Mouse (Mus musculus): ENCODE results near the gene Prom1. TPM values are rescaled to one million over a fixed set of nuclear protein-coding genes. Genes with fewer than 3 reads are reported as not detected.

The Prom1 gene
- polyA plus RNA-seq, 1 experiment from 2014 or later, result 23.0 TPM

DNA sequence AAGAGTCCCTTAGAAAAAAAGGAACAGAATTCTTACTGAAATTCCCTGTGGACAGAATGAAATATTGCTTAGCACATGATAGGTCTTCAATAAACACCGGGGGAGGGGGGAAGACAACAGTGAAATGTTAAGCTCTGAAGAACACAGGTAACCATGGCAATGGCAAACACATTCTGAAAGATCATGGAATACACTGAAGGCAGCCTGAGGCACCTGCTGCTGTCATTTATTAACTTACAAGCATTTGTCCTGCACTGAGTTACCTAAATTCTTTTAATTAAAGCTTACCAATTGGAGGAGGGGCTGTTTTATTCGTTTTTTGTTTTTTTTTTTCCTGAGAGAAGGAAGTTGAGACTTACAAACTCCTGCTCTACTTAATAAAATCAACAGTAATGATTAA is 7.3 kb upstream of the Prom1 start:
- no peaks in the 10 kb centered on the region for H3K36me3 ChIP-seq (ENCODE audit: control insufficient read depth, insufficient read depth, low read length)
- DNase-seq (ENCODE audit: low spot score), result no peak
- H3K4me1 ChIP-seq (replicated peaks; ENCODE audit: control insufficient read depth, insufficient read depth, low read length), result no peaks in the 10 kb centered on the region
- no peaks in the 10 kb centered on the region for H3K9me3 ChIP-seq (ENCODE audit: control insufficient read depth, low read length)
- no peak overlapping the region for H3K4me2 ChIP-seq
- ATAC-seq (replicated peaks; ENCODE audit: low FRiP score), result no peak
- 71% methylated on average over 2 of the region's 2 CpGs for WGBS
- H3K27me3 ChIP-seq (replicated peaks; ENCODE audit: control insufficient read depth, insufficient read depth, low read length), result no peaks in the 10 kb centered on the region
- H3K27ac ChIP-seq (ENCODE audit: low read depth, low read length), result no peak overlapping the region
- no peak overlapping the region for H3K9ac ChIP-seq (ENCODE audit: low read depth, low read length)
- no peak overlapping the region for H3K4me3 ChIP-seq (ENCODE audit: low read depth, low read length)

DNA sequence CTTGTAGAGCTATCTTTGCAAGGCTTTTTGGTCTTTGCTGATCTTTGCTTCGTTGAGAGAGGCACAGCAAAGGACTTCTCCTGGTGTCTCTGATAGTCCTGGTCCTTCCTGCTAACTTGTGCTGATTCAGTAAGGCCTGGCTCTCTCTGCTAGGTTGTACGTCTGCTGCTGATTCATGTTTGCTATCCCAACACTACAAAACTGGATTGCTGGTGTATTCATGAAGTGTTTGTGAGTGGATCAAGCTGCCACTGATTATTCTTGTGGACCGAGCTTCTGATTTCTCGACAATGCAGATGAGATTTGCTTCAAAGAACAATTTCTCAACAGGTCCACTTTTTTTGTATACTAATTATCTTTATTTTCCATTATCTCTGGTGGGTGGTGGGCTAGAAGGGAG is 6.3 kb upstream of the Prom1 start:
- Histone ChIP-seq H3K9me3 (ENCODE audit: control insufficient read depth, low read length) (no peaks in the 10 kb centered on the region), H3K36me3 (ENCODE audit: control insufficient read depth, insufficient read depth, low read length) (no peaks in the 10 kb centered on the region), H3K4me1 (replicated peaks; ENCODE audit: control insufficient read depth, insufficient read depth, low read length) (no peaks in the 10 kb centered on the region), H3K27me3 (replicated peaks; ENCODE audit: control insufficient read depth, insufficient read depth, low read length) (peaks cover under 1% of the 10 kb centered on the region), H3K27ac (ENCODE audit: low read depth, low read length) (no peak overlapping the region), H3K9ac (ENCODE audit: low read depth, low read length) (no peak overlapping the region), H3K4me3 (ENCODE audit: low read depth, low read length) (no peak overlapping the region), H3K4me2 (no peak overlapping the region)
- WGBS, result 78% methylated on average over 4 of the region's 4 CpGs
- DNase-seq (ENCODE audit: low spot score) (no peak), ATAC-seq (replicated peaks; ENCODE audit: low FRiP score) (no peak)

DNA sequence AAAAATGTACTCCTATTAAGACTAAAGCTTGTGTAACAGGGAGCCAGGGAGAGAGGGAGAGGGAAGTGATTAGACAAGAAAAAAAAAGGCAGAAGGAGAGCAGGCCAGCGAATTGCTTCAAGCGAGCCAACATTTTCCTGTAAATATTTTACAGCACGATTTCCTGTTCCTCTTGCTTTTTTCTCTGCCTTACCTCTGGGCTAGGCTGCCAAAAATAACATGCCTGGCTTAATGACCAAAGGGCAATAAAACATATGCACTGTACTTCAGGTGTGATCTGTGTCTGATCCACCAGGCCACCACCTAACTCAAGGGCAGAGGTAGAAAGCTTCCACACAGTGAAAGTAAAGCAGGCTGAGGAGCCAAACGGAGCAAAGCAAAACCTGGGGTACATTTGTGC is 3.4 kb upstream of the Prom1 start:
- ATAC-seq (replicated peaks; ENCODE audit: low FRiP score), result no peak
- Histone ChIP-seq H3K36me3 (ENCODE audit: control insufficient read depth, insufficient read depth, low read length) (no peaks in the 10 kb centered on the region), H3K9ac (ENCODE audit: low read depth, low read length) (no peak overlapping the region), H3K9me3 (ENCODE audit: control insufficient read depth, low read length) (no peaks in the 10 kb centered on the region), H3K4me2 (no peak overlapping the region), H3K27ac (ENCODE audit: low read depth, low read length) (no peak overlapping the region), H3K4me1 (replicated peaks; ENCODE audit: control insufficient read depth, insufficient read depth, low read length) (no peaks in the 10 kb centered on the region), H3K4me3 (ENCODE audit: low read depth, low read length) (no peak overlapping the region), H3K27me3 (replicated peaks; ENCODE audit: control insufficient read depth, insufficient read depth, low read length) (peaks cover 28% of the 10 kb centered on the region)
- 68% methylated on average over 4 of the region's 4 CpGs for WGBS
- DNase-seq (ENCODE audit: low spot score), result no peak

DNA sequence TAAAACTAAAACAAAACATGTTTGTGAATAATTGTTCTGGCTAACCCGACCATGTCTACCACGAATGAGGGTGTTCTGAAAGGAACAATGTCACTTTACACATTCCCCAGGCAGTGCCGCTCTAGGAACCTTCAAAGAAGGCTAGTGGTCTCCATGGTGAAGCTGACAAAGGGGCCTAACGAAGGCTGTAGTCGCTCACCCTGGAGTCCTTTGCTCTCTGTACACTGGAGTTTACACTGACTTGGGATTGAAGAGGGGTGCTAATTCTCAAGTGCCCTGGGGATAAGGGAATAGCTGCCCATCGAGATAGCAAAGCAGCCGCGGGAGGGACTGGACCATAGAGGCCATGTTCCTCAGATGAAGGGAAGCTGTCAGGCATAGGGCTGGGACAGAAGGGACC is 2.9 kb upstream of the Prom1 start:
- Histone ChIP-seq H3K4me2 (no peak overlapping the region), H3K27ac (ENCODE audit: low read depth, low read length) (no peak overlapping the region), H3K9ac (ENCODE audit: low read depth, low read length) (no peak overlapping the region), H3K4me1 (replicated peaks; ENCODE audit: control insufficient read depth, insufficient read depth, low read length) (no peaks in the 10 kb centered on the region), H3K4me3 (ENCODE audit: low read depth, low read length) (no peak overlapping the region), H3K36me3 (ENCODE audit: control insufficient read depth, insufficient read depth, low read length) (no peaks in the 10 kb centered on the region), H3K9me3 (ENCODE audit: control insufficient read depth, low read length) (no peaks in the 10 kb centered on the region), H3K27me3 (replicated peaks; ENCODE audit: control insufficient read depth, insufficient read depth, low read length) (peaks cover 32% of the 10 kb centered on the region)
- DNase-seq (ENCODE audit: low spot score), result no peak
- 80% methylated on average over 8 of the region's 8 CpGs for WGBS
- no peak for ATAC-seq (replicated peaks; ENCODE audit: low FRiP score)

DNA sequence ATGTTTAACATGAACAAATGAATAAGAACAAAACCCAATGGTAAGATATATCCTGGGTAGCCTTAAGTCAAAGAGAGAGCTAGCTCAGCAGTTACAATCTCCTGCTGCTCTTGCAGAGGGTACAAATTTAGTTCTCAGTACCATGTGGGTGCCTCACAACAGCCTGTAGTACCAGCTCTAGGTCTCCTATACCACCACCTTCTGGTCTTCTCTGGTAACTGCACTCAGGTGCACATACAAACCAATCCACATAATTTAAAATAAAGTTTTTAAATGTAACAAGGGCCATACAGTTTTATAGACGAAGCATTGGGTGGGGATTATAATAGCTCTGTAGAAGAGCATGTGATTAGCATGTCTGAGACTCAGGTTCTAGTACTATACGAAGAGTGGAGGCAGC is 2.3 kb upstream of the Prom1 start:
- Histone ChIP-seq H3K9me3 (ENCODE audit: control insufficient read depth, low read length) (no peaks in the 10 kb centered on the region), H3K9ac (ENCODE audit: low read depth, low read length) (no peak overlapping the region), H3K4me3 (ENCODE audit: low read depth, low read length) (no peak overlapping the region), H3K27ac (ENCODE audit: low read depth, low read length) (no peak overlapping the region), H3K4me1 (replicated peaks; ENCODE audit: control insufficient read depth, insufficient read depth, low read length) (no peaks in the 10 kb centered on the region), H3K4me2 (no peak overlapping the region), H3K27me3 (replicated peaks; ENCODE audit: control insufficient read depth, insufficient read depth, low read length) (peaks cover 34% of the 10 kb centered on the region), H3K36me3 (ENCODE audit: control insufficient read depth, insufficient read depth, low read length) (no peaks in the 10 kb centered on the region)
- ATAC-seq (replicated peaks; ENCODE audit: low FRiP score) (no peak), DNase-seq (ENCODE audit: low spot score) (no peak)
- 74% methylated on average over 2 of the region's 2 CpGs for WGBS

DNA sequence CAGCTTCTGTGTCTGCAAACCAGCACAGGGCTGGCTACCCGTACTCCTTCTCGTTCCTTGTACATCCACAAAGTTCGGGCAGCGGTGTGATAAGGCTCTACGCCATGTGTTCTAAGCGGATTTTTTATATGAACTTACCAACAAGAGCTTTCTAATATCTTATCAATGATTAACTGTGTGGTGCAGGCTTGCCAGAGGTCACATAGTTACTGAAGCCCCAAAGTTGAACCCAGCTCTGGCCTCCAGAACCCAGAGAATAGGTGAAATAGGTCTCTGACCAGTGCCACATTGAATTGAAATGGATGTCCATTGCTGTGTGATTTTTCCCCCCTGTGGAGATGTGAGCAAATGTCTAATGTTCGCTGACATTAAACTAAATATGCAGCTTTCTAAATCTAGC is 1.3 kb upstream of the Prom1 start:
- ATAC-seq (replicated peaks; ENCODE audit: low FRiP score), result no peak
- Histone ChIP-seq H3K9ac (ENCODE audit: low read depth, low read length) (no peak overlapping the region), H3K4me2 (no peak overlapping the region), H3K4me3 (ENCODE audit: low read depth, low read length) (no peak overlapping the region), H3K4me1 (replicated peaks; ENCODE audit: control insufficient read depth, insufficient read depth, low read length) (no peaks in the 10 kb centered on the region), H3K9me3 (ENCODE audit: control insufficient read depth, low read length) (no peaks in the 10 kb centered on the region), H3K27me3 (replicated peaks; ENCODE audit: control insufficient read depth, insufficient read depth, low read length) (peaks cover 34% of the 10 kb centered on the region), H3K27ac (ENCODE audit: low read depth, low read length) (no peak overlapping the region), H3K36me3 (ENCODE audit: control insufficient read depth, insufficient read depth, low read length) (no peaks in the 10 kb centered on the region)
- 78% methylated on average over 7 of the region's 7 CpGs for WGBS
- DNase-seq (ENCODE audit: low spot score), result no peak

DNA sequence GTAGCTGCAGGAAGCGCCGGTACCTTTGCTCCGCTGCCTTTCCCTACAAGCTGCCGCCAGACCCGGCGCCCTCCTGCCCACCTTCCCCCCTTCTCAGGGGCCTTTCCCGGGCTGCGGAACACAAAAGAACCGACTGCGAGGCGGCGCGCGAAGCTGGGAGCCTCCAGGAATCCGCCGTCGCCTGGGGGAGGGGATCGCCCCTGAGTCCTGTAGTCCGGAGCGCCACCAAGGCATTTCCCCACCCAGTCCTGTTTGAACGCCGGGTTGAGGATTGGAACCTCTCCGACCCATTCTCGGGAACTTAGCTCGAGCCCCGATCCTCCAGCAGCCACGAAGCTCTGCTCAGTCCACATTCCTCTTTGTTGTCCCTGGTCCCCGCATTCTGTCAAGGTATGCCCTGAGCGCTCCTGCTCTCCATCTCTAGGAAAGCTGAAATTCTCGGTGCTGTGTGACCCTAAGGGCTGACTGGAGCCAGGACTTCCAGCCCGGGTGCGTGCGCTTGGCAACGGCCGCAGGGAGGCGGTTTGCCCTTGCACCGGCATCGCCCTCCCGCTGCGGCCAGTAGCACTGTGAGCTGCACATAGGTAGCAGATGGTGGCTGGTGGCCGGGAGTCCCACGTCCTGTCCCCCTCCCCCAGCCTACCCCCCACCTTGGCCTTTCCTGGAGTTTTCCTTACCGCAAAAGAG is 1.1 kb downstream of the Prom1 start:
- Histone ChIP-seq H3K4me2 (peak overlapping the region; percentile 75), H3K9me3 (ENCODE audit: control insufficient read depth, low read length) (no peaks in the 10 kb centered on the region), H3K36me3 (ENCODE audit: control insufficient read depth, insufficient read depth, low read length) (no peaks in the 10 kb centered on the region), H3K4me3 (ENCODE audit: low read depth, low read length) (peak overlapping the region; percentile 57), H3K9ac (ENCODE audit: low read depth, low read length) (peak overlapping the region; percentile 64), H3K4me1 (replicated peaks; ENCODE audit: control insufficient read depth, insufficient read depth, low read length) (no peaks in the 10 kb centered on the region), H3K27me3 (replicated peaks; ENCODE audit: control insufficient read depth, insufficient read depth, low read length) (peaks cover 34% of the 10 kb centered on the region), H3K27ac (ENCODE audit: low read depth, low read length) (peak overlapping the region; percentile 55; the same call in 1 of the 2 replicates)
- WGBS, result under 1% methylated on average over 42 of the region's 43 CpGs
- DNase-seq (ENCODE audit: low spot score), result peak; percentile 69
- ATAC-seq (replicated peaks; ENCODE audit: low FRiP score), result peak; percentile 50

DNA sequence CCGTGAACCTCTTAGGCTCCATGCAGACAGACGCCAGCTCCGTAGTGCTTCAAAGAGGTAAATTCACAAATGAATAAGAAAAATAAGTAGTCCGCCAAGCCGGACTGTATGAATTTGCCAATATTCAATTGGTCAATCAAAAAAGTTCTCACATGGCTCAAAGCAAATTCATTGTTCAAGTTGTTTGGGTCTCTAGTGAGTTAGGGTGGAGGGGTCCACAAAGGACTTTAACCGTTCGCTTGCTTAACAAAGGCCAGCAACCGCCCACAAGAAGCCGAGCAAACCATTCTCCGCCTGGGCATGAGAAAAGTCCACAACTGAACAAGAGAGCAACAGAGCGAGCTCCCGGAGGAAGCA is 1.7 kb downstream of the Prom1 start:
- Histone ChIP-seq H3K9me3 (ENCODE audit: control insufficient read depth, low read length) (no peaks in the 10 kb centered on the region), H3K4me3 (ENCODE audit: low read depth, low read length) (peak overlapping the region; percentile 57), H3K9ac (ENCODE audit: low read depth, low read length) (peak overlapping the region; percentile 64), H3K27me3 (replicated peaks; ENCODE audit: control insufficient read depth, insufficient read depth, low read length) (peaks cover 34% of the 10 kb centered on the region), H3K4me1 (replicated peaks; ENCODE audit: control insufficient read depth, insufficient read depth, low read length) (no peaks in the 10 kb centered on the region), H3K27ac (ENCODE audit: low read depth, low read length) (peak overlapping the region; percentile 55; the same call in 1 of the 2 replicates), H3K36me3 (ENCODE audit: control insufficient read depth, insufficient read depth, low read length) (no peaks in the 10 kb centered on the region), H3K4me2 (peak overlapping the region; percentile 75)
- ATAC-seq (replicated peaks; ENCODE audit: low FRiP score) (no peak), DNase-seq (ENCODE audit: low spot score) (no peak)
- 12% methylated on average over 12 of the region's 12 CpGs for WGBS

DNA sequence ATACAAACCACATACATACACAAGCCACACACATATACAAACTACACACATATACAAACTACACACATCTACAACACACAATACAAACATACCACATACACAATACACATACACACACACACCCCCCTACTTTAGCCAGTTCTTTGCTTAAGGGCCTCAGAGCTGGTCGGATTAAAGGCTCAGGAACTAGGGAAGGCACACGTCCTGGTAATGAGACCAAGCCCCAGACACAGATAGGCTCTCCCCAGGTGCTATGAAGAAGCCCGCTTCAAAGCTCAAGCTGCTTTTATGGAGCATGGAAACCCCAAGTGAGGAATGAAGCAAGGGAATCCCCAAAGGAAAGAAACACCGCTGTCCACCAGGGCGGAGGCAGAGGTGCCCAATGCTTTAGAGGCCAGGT is 4.8 kb downstream of the Prom1 start:
- H3K36me3 ChIP-seq (ENCODE audit: control insufficient read depth, insufficient read depth, low read length), result no peaks in the 10 kb centered on the region
- H3K9me3 ChIP-seq (ENCODE audit: control insufficient read depth, low read length), result no peaks in the 10 kb centered on the region
- H3K4me1 ChIP-seq (replicated peaks; ENCODE audit: control insufficient read depth, insufficient read depth, low read length), result no peaks in the 10 kb centered on the region
- 75% methylated on average over 5 of the region's 5 CpGs for WGBS
- no peak for ATAC-seq (replicated peaks; ENCODE audit: low FRiP score)
- no peak overlapping the region for H3K9ac ChIP-seq (ENCODE audit: low read depth, low read length)
- H3K27me3 ChIP-seq (replicated peaks; ENCODE audit: control insufficient read depth, insufficient read depth, low read length), result peaks cover 24% of the 10 kb centered on the region
- H3K4me3 ChIP-seq (ENCODE audit: low read depth, low read length), result no peak overlapping the region
- H3K27ac ChIP-seq (ENCODE audit: low read depth, low read length), result no peak overlapping the region
- DNase-seq (ENCODE audit: low spot score), result no peak
- H3K4me2 ChIP-seq, result no peak overlapping the region

Data from liver, embryonic 11.5 days (tissue).